In the genomic region with DNA sequence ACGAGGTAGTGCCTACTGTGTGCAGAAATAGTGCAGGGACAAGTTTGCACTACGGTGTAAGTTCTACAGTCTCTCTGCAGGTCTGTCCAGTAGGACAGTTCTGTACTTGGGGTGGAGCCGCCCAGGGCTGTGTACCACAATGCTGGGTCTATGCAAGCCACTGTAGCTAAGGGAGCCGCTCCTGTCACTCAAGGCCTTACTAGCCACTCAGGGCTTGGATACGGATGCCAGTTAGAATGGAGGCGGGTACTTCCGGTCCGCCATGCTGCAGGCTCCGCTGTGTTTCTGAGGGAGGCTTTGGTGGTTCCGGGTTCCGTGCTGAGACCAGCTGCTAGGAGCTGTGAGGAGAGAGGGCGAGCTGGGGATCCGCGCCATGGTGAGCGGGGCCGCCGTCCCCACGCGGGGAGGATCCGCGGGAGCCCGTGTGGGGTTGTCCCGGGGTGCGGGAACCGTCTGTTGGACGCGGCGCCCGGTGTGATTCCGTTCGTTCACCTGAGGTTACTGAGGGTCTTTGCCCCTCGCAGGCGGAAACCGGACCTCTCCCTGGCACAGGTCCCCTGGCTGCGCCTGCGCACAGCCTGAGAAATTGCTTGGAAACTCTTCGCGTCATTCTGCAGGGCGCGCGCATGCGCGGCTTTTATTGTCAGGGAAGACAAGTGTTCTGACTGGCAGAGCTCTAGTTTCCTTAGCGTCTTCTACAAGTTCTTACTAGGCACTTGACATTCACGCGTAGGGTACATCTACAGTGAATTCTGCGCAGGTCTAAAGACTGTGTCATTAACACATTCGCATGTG, we compare ENCODE assay signal across 8 mouse cellular contexts. TPM values are rescaled to one million over a fixed set of nuclear protein-coding genes. Genes with fewer than 3 reads are reported as not detected.
DNase-seq lines count a peak whose midpoint lies in the region; ATAC-seq and TF ChIP-seq lines count a peak whose summit lies in the region.
"Not testable (repeated sequence)": the region's sequence is repeated elsewhere in the genome, so short reads cannot be mapped to it uniquely, and the experiment has no call there.

No protein-coding gene starts in this region.

- peak; percentile 100 for ATAC-seq in cerebellum, adult (ENCODE audit: insufficient number of reproducible peaks, low FRiP score, low TSS enrichment)
- peak; percentile 100 for ATAC-seq in forebrain, embryonic 12.5 days (ENCODE audit: low FRiP score)
- ATAC-seq in heart, postnatal 0 days (ENCODE audit: insufficient read depth, low read depth): peak; percentile 100
- ATAC-seq in liver, embryonic 13.5 days (ENCODE audit: low read depth): peak; percentile 99
- peak; percentile 99 for ATAC-seq in stomach, embryonic 15.5 days (ENCODE audit: insufficient read depth, low FRiP score, low read depth)

- H3K27ac ChIP-seq in ES-Bruce4 (ENCODE audit: insufficient read depth, low read length); forebrain, embryonic 12.5 days; liver, embryonic 13.5 days; stomach, embryonic 15.5 days: not testable (repeated sequence)
- H3K27ac ChIP-seq in heart, postnatal 0 days (ENCODE audit: low read depth): peak overlapping the region; percentile 38; the same call in 1 of the 2 replicates

- peak; percentile 85 for DNase-seq in heart, postnatal 0 days (ENCODE audit: low spot score)
- peak; percentile 63 to 82 for DNase-seq in kidney, postnatal 25 days
- DNase-seq in liver, embryonic 13.5 days: peak; percentile 79
- peak; percentile 50 to 65 for DNase-seq in natural killer cell, adult 2 months (ENCODE audit: low spot score in 2 of 2)

- 3% methylated on average over 14 of the region's 48 CpGs for WGBS in forebrain, embryonic 12.5 days
- 1% methylated on average over 12 of the region's 48 CpGs for WGBS in heart, postnatal 0 days
- 1% methylated on average over 14 of the region's 48 CpGs for WGBS in liver, embryonic 13.5 days (ENCODE audit: insufficient replicate concordance)
- 1% methylated on average over 14 of the region's 48 CpGs for WGBS in stomach, embryonic 15.5 days

- H3K4me1 ChIP-seq in ES-Bruce4 (ENCODE audit: control insufficient read depth, insufficient read depth, low read length); forebrain, embryonic 12.5 days; heart, postnatal 0 days (ENCODE audit: control insufficient read depth, insufficient read depth); liver, embryonic 13.5 days (replicated peaks); stomach, embryonic 15.5 days: not testable (repeated sequence)

- peak overlapping the region; percentile 47 for H3K4me2 ChIP-seq in forebrain, embryonic 12.5 days
- peak overlapping the region; percentile 54 for H3K4me2 ChIP-seq in heart, postnatal 0 days (ENCODE audit: low read depth, low read length)
- peak overlapping the region; percentile 51 for H3K4me2 ChIP-seq in liver, embryonic 13.5 days
- H3K4me2 ChIP-seq in stomach, embryonic 15.5 days: peak overlapping the region; percentile 44

- not testable (repeated sequence) for H3K9me3 ChIP-seq in ES-Bruce4 (replicated peaks; ENCODE audit: control insufficient read depth, insufficient read depth, low read length, poor library complexity, severe bottlenecking); forebrain, embryonic 12.5 days; heart, postnatal 0 days (replicated peaks; ENCODE audit: control insufficient read depth, low read length); liver, embryonic 13.5 days (replicated peaks); stomach, embryonic 15.5 days

- TF ChIP-seq CTCF in ES-Bruce4 (IDR thresholded peaks at IDR 0.05; ENCODE audit: low read depth, low read length); heart, postnatal 0 days (IDR thresholded peaks at IDR 0.05; ENCODE audit: low read depth): not testable (repeated sequence)

- TF ChIP-seq EP300 in ES-Bruce4 (IDR thresholded peaks at IDR 0.05; ENCODE audit: insufficient read depth, low read depth, low read length); heart, postnatal 0 days (IDR thresholded peaks at IDR 0.05; ENCODE audit: low read depth): not testable (repeated sequence)

- H3K4me3 ChIP-seq in ES-Bruce4 (ENCODE audit: low read depth, low read length): peak overlapping the region; percentile 49
- H3K4me3 ChIP-seq in forebrain, embryonic 12.5 days (replicated peaks): peak overlapping the region; percentile 38
- peak overlapping the region; percentile 44 for H3K4me3 ChIP-seq in heart, postnatal 0 days (ENCODE audit: low read depth, low read length)
- peak overlapping the region; percentile 53 for H3K4me3 ChIP-seq in liver, embryonic 13.5 days (replicated peaks)
- peak overlapping the region; percentile 35 for H3K4me3 ChIP-seq in stomach, embryonic 15.5 days (replicated peaks)

- H3K36me3 ChIP-seq in ES-Bruce4 (ENCODE audit: control insufficient read depth, insufficient read depth, low read length, poor library complexity, severe bottlenecking); heart, postnatal 0 days (replicated peaks; ENCODE audit: control insufficient read depth, insufficient read depth, low read length); stomach, embryonic 15.5 days: not testable (repeated sequence)
- peaks cover 15% of the 10 kb centered on the region for H3K36me3 ChIP-seq in forebrain, embryonic 12.5 days (replicated peaks)
- peaks cover 12% of the 10 kb centered on the region for H3K36me3 ChIP-seq in liver, embryonic 13.5 days

- not testable (repeated sequence) for H3K27me3 ChIP-seq in ES-Bruce4 (ENCODE audit: control insufficient read depth, insufficient read depth, low read length, poor library complexity, severe bottlenecking); forebrain, embryonic 12.5 days; heart, postnatal 0 days (ENCODE audit: control insufficient read depth, insufficient read depth, low read length); liver, embryonic 13.5 days; stomach, embryonic 15.5 days (replicated peaks)

- H3K9ac ChIP-seq in ES-Bruce4 (ENCODE audit: low read depth, poor library complexity, severe bottlenecking): peak overlapping the region; percentile 61; the same call in 1 of the 2 replicates
- not testable (repeated sequence) for H3K9ac ChIP-seq in forebrain, embryonic 12.5 days; heart, postnatal 0 days (replicated peaks; ENCODE audit: low read depth, low read length); stomach, embryonic 15.5 days
- H3K9ac ChIP-seq in liver, embryonic 13.5 days: peak overlapping the region; percentile 45

- TF ChIP-seq POLR2A in ES-Bruce4 (IDR thresholded peaks at IDR 0.05; ENCODE audit: insufficient read depth, low read length): not testable (repeated sequence)

RNA-seq across cellular contexts. Expression of gene Zfp873, which starts 51.0 kb away (rescaled TPM):
- polyA plus RNA-seq in ES-Bruce4 (2011; ENCODE audit: insufficient read depth, insufficient read length, low read depth, missing spikeins): 6.3 and 7.9 TPM in 2 replicates
- polyA plus RNA-seq in forebrain, embryonic 12.5 days (2016; fragmentation: Nextera tagmentation; extraction: Ambion mirVana): 14.9 and 15.6 TPM in 2 replicates
- 2.1 and 3.7 TPM in 2 replicates for total RNA-seq in heart, postnatal 0 days (2014; rRNA removed; ENCODE audit: low replicate concordance)
- polyA plus RNA-seq in heart, postnatal 0 days (2015; fragmentation: Nextera tagmentation; extraction: Ambion mirVana): 8.1 and 8.5 TPM in 2 replicates
- 2.5 and 2.7 TPM in 2 replicates for polyA plus RNA-seq in liver, embryonic 13.5 days (2015; fragmentation: Nextera tagmentation; extraction: Ambion mirVana)
- polyA plus RNA-seq in stomach, embryonic 15.5 days (2015; fragmentation: Nextera tagmentation; extraction: Ambion mirVana): 12.9 and 13.8 TPM in 2 replicates
